In genomic region chr5:72401251-72401650, GRCm38 (mm10) we compare ENCODE assay signal across 17 mouse cellular contexts.
"Had no signal": no experiment of that assay in that cellular context is flagged by ENCODE, and none has a peak within 500 bp of the region (broad histone marks: within the 10 kb centered on the region; RNA-seq: fewer than 3 reads in every experiment).

No protein-coding gene starts in this region.

- H3K9me3 ChIP-seq: midbrain, embryonic 10.5 days; neural tube, embryonic 13.5 days; neural tube, embryonic 15.5 days had no signal

- DNase-seq: lung, adult 18-20 months; lung, embryonic 14.5 days; lung, postnatal 10 days; lung, postnatal 4 days; midbrain, embryonic 14.5 days; retina, postnatal 1 day; right cerebral cortex, adult 18-20 months; right cerebral cortex, postnatal 25 days; right cerebral cortex, postnatal 4 days; spleen, adult 18-20 months; thymus, adult 18-20 months; thymus, postnatal 14 days; thymus, postnatal 36 days had no signal

- H3K4me3 ChIP-seq: midbrain, embryonic 10.5 days; myocyte; neural tube, embryonic 13.5 days; neural tube, embryonic 15.5 days had no signal

- H3K9ac ChIP-seq: lung, embryonic 14.5 days; neural tube, embryonic 13.5 days; neural tube, embryonic 15.5 days had no signal

- H3K4me2 ChIP-seq: lung, embryonic 14.5 days; neural tube, embryonic 13.5 days; neural tube, embryonic 15.5 days had no signal

- H3K27me3 ChIP-seq: neural tube, embryonic 13.5 days; neural tube, embryonic 15.5 days had no signal

- H3K36me3 ChIP-seq: midbrain, embryonic 10.5 days; neural tube, embryonic 13.5 days; neural tube, embryonic 15.5 days had no signal

- H3K27ac ChIP-seq: midbrain, embryonic 10.5 days; neural tube, embryonic 13.5 days; neural tube, embryonic 15.5 days had no signal
